ENCODE assay signal across 9 mouse cellular contexts in genomic region chr4:152185510-152186204, GRCm38 (mm10). TPM values are rescaled to one million over a fixed set of nuclear protein-coding genes. Genes with fewer than 3 reads are reported as not detected.
A peak's percentile ranks its signal among the peaks of the same experiment; 100 is the strongest.
DNase-seq lines count a peak whose midpoint lies in the region; ATAC-seq and TF ChIP-seq lines count a peak whose summit lies in the region.
"Had no signal": no experiment of that assay in that cellular context is flagged by ENCODE, and none has a peak within 500 bp of the region (broad histone marks: within the 10 kb centered on the region; RNA-seq: fewer than 3 reads in every experiment).

No protein-coding gene starts in this region.

- ATAC-seq in embryonic facial prominence, embryonic 14.5 days (ENCODE audit: low read depth): peak; percentile 88
- peak; percentile 37 for ATAC-seq in liver, postnatal 0 days
- no peak for ATAC-seq in erythroid progenitor cell, adult 5-6 weeks (replicated peaks; ENCODE audit: low FRiP score, poor library complexity, severe bottlenecking)

- peak overlapping the region; percentile 54 for H3K9ac ChIP-seq in embryonic facial prominence, embryonic 14.5 days (ENCODE audit: low read depth, low read length)
- H3K9ac ChIP-seq in liver, postnatal 0 days (replicated peaks): no peak overlapping the region

- no peaks in the 10 kb centered on the region for H3K27me3 ChIP-seq in embryonic facial prominence, embryonic 14.5 days (replicated peaks; ENCODE audit: control insufficient read depth, insufficient read depth, low read length)
- no peaks in the 10 kb centered on the region for H3K27me3 ChIP-seq in liver, postnatal 0 days (ENCODE audit: insufficient read depth, low read length)
- H3K27me3 ChIP-seq in small intestine, adult 2 months (ENCODE audit: control insufficient read depth, insufficient read depth, low read length): no peaks in the 10 kb centered on the region

- peak overlapping the region; percentile 28 for H3K4me3 ChIP-seq in embryonic facial prominence, embryonic 14.5 days (ENCODE audit: low read depth, low read length)
- no peak overlapping the region for H3K4me3 ChIP-seq in liver, postnatal 0 days (ENCODE audit: low read depth, low read length)
- peak overlapping the region; percentile 7; the same call in 1 of the 2 replicates for H3K4me3 ChIP-seq in small intestine, adult 2 months (ENCODE audit: low read depth, low read length)

- peaks cover 22% of the 10 kb centered on the region for H3K4me1 ChIP-seq in embryonic facial prominence, embryonic 14.5 days (ENCODE audit: control insufficient read depth, insufficient read depth, low read length)
- H3K4me1 ChIP-seq in liver, postnatal 0 days (ENCODE audit: insufficient read depth): peaks cover 16% of the 10 kb centered on the region
- peaks cover 23% of the 10 kb centered on the region for H3K4me1 ChIP-seq in small intestine, adult 2 months (ENCODE audit: control insufficient read depth, insufficient read depth, insufficient read length, low read length)

- no peaks in the 10 kb centered on the region for H3K36me3 ChIP-seq in embryonic facial prominence, embryonic 14.5 days (ENCODE audit: control insufficient read depth, insufficient read depth, low read length)
- no peaks in the 10 kb centered on the region for H3K36me3 ChIP-seq in liver, postnatal 0 days (replicated peaks; ENCODE audit: insufficient read depth, low read length)
- H3K36me3 ChIP-seq in small intestine, adult 2 months (ENCODE audit: control insufficient read depth, insufficient read depth, low read length): 0 out of 2 replicates have a peak, but pooled peaks cover 2% of the 10 kb centered on the region

- peak overlapping the region; percentile 92 for H3K27ac ChIP-seq in embryonic facial prominence, embryonic 14.5 days (replicated peaks; ENCODE audit: low read depth, low read length)
- peak overlapping the region; percentile 42; the same call in 1 of the 2 replicates for H3K27ac ChIP-seq in liver, postnatal 0 days (ENCODE audit: low read depth)
- 0 out of 2 replicates have a peak overlapping the region, but pooled peaks have one; percentile 36 for H3K27ac ChIP-seq in small intestine, adult 2 months (ENCODE audit: insufficient read depth, low read depth, low read length)

- no peak for TF ChIP-seq POLR2A in small intestine, adult 2 months (IDR thresholded peaks at IDR 0.05; ENCODE audit: low read depth, low read length)

- no peak for TF ChIP-seq EP300 in liver, postnatal 0 days (IDR thresholded peaks at IDR 0.05; ENCODE audit: low read depth)

- H3K4me2 ChIP-seq in embryonic facial prominence, embryonic 14.5 days (ENCODE audit: low read depth, low read length): peak overlapping the region; percentile 58
- H3K4me2 ChIP-seq in liver, postnatal 0 days (ENCODE audit: low read depth, low read length): peak overlapping the region; percentile 24

- no peaks in the 10 kb centered on the region for H3K9me3 ChIP-seq in embryonic facial prominence, embryonic 14.5 days (ENCODE audit: control insufficient read depth, low read length)
- H3K9me3 ChIP-seq in liver, postnatal 0 days (ENCODE audit: low read length): no peaks in the 10 kb centered on the region

- TF ChIP-seq CTCF in liver, postnatal 0 days (IDR thresholded peaks at IDR 0.05; ENCODE audit: low read depth): no peak
- no peak for TF ChIP-seq CTCF in small intestine, adult 2 months (IDR thresholded peaks at IDR 0.05; ENCODE audit: extremely low read depth, insufficient read length, insufficient replicate concordance, low read depth, low read length)

- DNase-seq in thymus, postnatal 4 days: peak; percentile 48
- no peak for DNase-seq in thymus, adult 18-20 months
- peak; percentile 91 for DNase-seq in embryonic facial prominence, embryonic 14.5 days (ENCODE audit: low spot score)
- DNase-seq in heart, postnatal 4 days: peak; percentile 80
- no peak for DNase-seq in liver, postnatal 0 days
- no peak for DNase-seq in right cerebral cortex, adult 18-20 months

- WGBS in embryonic facial prominence, embryonic 14.5 days: 4% methylated on average over 17 of the region's 19 CpGs
- WGBS in liver, postnatal 0 days (ENCODE audit: insufficient replicate concordance): 17% methylated on average over 19 of the region's 19 CpGs
- 37% methylated on average over 19 of the region's 19 CpGs for WGBS in small intestine, adult 2 months

RNA-seq across cellular contexts. Expression of gene Acot7, which starts 7.7 kb away (rescaled TPM):
- polyA plus RNA-seq in embryonic facial prominence, embryonic 14.5 days (2014; fragmentation: Nextera tagmentation; extraction: Ambion mirVana): 70.1 and 71.8 TPM in 2 replicates
- 10 to 100 TPM; 54.3 to 58.4 TPM for total RNA-seq in heart, postnatal 4 days (2021)
- polyA plus RNA-seq in liver, postnatal 0 days (2015; fragmentation: Nextera tagmentation; extraction: Ambion mirVana): 10.7 and 12.0 TPM in 2 replicates
- 30.0 and 33.4 TPM in 2 replicates for polyA plus RNA-seq in small intestine, adult 2 months (2012; rRNA removed)
- 15.1 and 30.2 TPM in 2 replicates for total RNA-seq in erythroid progenitor cell, adult 5-6 weeks (2015; ENCODE audit: low replicate concordance)
- 3.7 and 3.9 TPM in 2 replicates for total RNA-seq in erythroid progenitor cell, adult 5-6 weeks (2017; ENCODE audit: low replicate concordance)

RNA-seq across cellular contexts. Expression of gene Hes2, which starts 27.0 kb away (rescaled TPM):
- polyA plus RNA-seq in embryonic facial prominence, embryonic 14.5 days (2014; fragmentation: Nextera tagmentation; extraction: Ambion mirVana): 0.25 and 0.43 TPM in 2 replicates
- not detected for total RNA-seq in heart, postnatal 4 days (2021)
- polyA plus RNA-seq in liver, postnatal 0 days (2015; fragmentation: Nextera tagmentation; extraction: Ambion mirVana): not detected in 2 replicates
- 8.3 and 51.7 TPM in 2 replicates for polyA plus RNA-seq in small intestine, adult 2 months (2012; rRNA removed)
- not detected in 2 replicates for total RNA-seq in erythroid progenitor cell, adult 5-6 weeks (2015; ENCODE audit: low replicate concordance)
- total RNA-seq in erythroid progenitor cell, adult 5-6 weeks (2017; ENCODE audit: low replicate concordance): not detected in 2 replicates
- total RNA-seq: gastrocnemius, postnatal 36 days had no signal

RNA-seq across cellular contexts. Expression of gene Espn, which starts 33.5 kb away (rescaled TPM):
- polyA plus RNA-seq in embryonic facial prominence, embryonic 14.5 days (2014; fragmentation: Nextera tagmentation; extraction: Ambion mirVana): 4.2 and 4.4 TPM in 2 replicates
- total RNA-seq in heart, postnatal 4 days (2021): 1 to 10 TPM; 1.5 to 1.8 TPM
- 1.8 and 2.2 TPM in 2 replicates for polyA plus RNA-seq in liver, postnatal 0 days (2015; fragmentation: Nextera tagmentation; extraction: Ambion mirVana)
- 124 and 572 TPM in 2 replicates for polyA plus RNA-seq in small intestine, adult 2 months (2012; rRNA removed)
- total RNA-seq in erythroid progenitor cell, adult 5-6 weeks (2015; ENCODE audit: low replicate concordance): 0.72 TPM in 1 of 2 replicates, not detected in the other
- not detected in 2 replicates for total RNA-seq in erythroid progenitor cell, adult 5-6 weeks (2017; ENCODE audit: low replicate concordance)

Comparison
In these comparisons a context has a peak if more than half of its experiments do, and no peak if none do; other contexts are left out.
1. DNase-seq: peak in thymus, postnatal 4 days (single experiment), embryonic facial prominence, embryonic 14.5 days (single experiment) and heart, postnatal 4 days (single experiment); none in thymus, adult 18-20 months (0 of 2), liver, postnatal 0 days (single experiment) and right cerebral cortex, adult 18-20 months (single experiment).
2. H3K27ac ChIP-seq: peak in every context shown above with its lines; median percentile 92 in embryonic facial prominence, embryonic 14.5 days; 42 in liver, postnatal 0 days; 36 in small intestine, adult 2 months.
3. RNA of gene Espn, which starts 33.5 kb away (polyA plus RNA-seq): 124 to 572 TPM in small intestine, adult 2 months; 4.2 to 4.4 TPM in embryonic facial prominence, embryonic 14.5 days and 1.8 to 2.2 TPM in liver, postnatal 0 days; every median in the first group is over 10 times any median in the second.